Mouse (Mus musculus): ENCODE results near the gene Ism2.

DNA sequence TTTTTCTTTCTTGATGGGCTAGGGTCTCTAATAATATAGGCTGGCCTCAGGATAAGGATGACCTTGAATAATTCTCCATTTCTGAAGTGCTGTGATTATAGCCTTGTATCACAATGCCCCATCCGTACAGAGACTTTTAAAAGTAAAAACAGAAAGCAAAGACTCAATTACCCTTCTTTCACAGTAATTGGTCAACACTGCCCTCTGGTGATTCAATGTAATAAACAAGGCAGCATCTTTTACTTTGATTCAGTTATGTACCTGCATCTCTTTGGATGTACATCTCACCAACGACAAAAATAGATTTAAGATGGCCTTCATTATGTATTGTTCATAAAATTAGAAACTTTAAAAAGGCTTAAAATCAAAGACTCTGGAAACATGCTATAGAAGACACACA is 35.4 kb upstream of the Ism2 start:
- TF ChIP-seq CTCF (IDR thresholded peaks at IDR 0.05; ENCODE audit: low read depth) (peak; percentile 77), EP300 (optimal IDR thresholded peaks at IDR 0.05) (no peak)
